Mouse (Mus musculus) MEL (cell line): ENCODE data around the gene Crygc.

Experiments used
- CTCF ChIP-seq, 3 experiments: IDR thresholded peaks in 2 of 3; conservative IDR thresholded peaks in 1 of 3; 2 replicates each; pipeline ENCODE4 v1.5.1; 2011 to 2012; ENCODE audit warnings: low read length in 3 of 3, low read depth in 2 of 3, mild to moderate bottlenecking in 2 of 3, improper control_type of control experiment in 1 of 3, inconsistent platforms in 1 of 3, mixed read lengths in 1 of 3, moderate library complexity in 1 of 3; ENCODE audit not compliant: control insufficient read depth in 1 of 3, insufficient read depth in 1 of 3, poor library complexity in 1 of 3, severe bottlenecking in 1 of 3
- EP300 ChIP-seq, 2 experiments: IDR thresholded peaks; 2 replicates each; pipeline ENCODE4 v1.6.1; 2011; ENCODE audit warnings: improper control_type of control experiment in 2 of 2, low read length in 2 of 2, low read depth in 1 of 2, mild to moderate bottlenecking in 1 of 2
- HCFC1 ChIP-seq: IDR thresholded peaks from 2 replicates; pipeline ENCODE4 v1.6.1; 2012; ENCODE audit warnings: low read depth, mild to moderate bottlenecking, inconsistent platforms, low read length, improper control_type of control experiment, moderate library complexity
- MAZ ChIP-seq: IDR thresholded peaks from 2 replicates; pipeline ENCODE4 v1.6.1; 2012; ENCODE audit warnings: low read depth, mild to moderate bottlenecking, inconsistent platforms, low read length, improper control_type of control experiment
- NRF1 ChIP-seq: IDR thresholded peaks from 2 replicates; pipeline ENCODE4 v1.6.1; 2014; ENCODE audit warnings: low read depth, mild to moderate bottlenecking, inconsistent platforms, low read length, improper control_type of control experiment, moderate library complexity; ENCODE audit not compliant: poor library complexity, insufficient read depth, severe bottlenecking
- POLR2A ChIP-seq, 2 experiments: IDR thresholded peaks; 2 replicates each; pipeline ENCODE4 v1.6.1; 2011 to 2012; ENCODE audit warnings: low read length in 2 of 2, mild to moderate bottlenecking in 2 of 2, control low read depth in 1 of 2, improper control_type of control experiment in 1 of 2, low read depth in 1 of 2, moderate library complexity in 1 of 2; ENCODE audit not compliant: control insufficient read depth in 1 of 2, insufficient read depth in 1 of 2, poor library complexity in 1 of 2
- POLR2AphosphoS2 ChIP-seq: IDR thresholded peaks from 2 replicates; pipeline ENCODE4 v1.6.1; 2011; ENCODE audit warnings: low read length, improper control_type of control experiment
- USF1 ChIP-seq: IDR thresholded peaks from 2 replicates; pipeline ENCODE4 v1.6.1; 2014; ENCODE audit warnings: low read depth, mild to moderate bottlenecking, inconsistent platforms, low read length, improper control_type of control experiment, moderate library complexity

GRCm38 (mm10) chr1:65035513-65035912 is 38.0 kb downstream of the Crygc start:
- TF ChIP-seq NRF1: no peak
- no peak for TF ChIP-seq MAZ
- no peak for TF ChIP-seq POLR2A (IDR thresholded peaks at IDR 0.05; ENCODE audit: control insufficient read depth in 1 of 2, insufficient read depth in 1 of 2, low read depth in 1 of 2, low read length in 2 of 2, poor library complexity in 1 of 2)
- TF ChIP-seq USF1: no peak
- TF ChIP-seq CTCF (IDR thresholded peaks at IDR 0.05 in 2 of 3, conservative IDR thresholded peaks at IDR 0.05 in 1 of 3; ENCODE audit: control insufficient read depth in 1 of 3, insufficient read depth in 1 of 3, low read depth in 2 of 3, low read length in 3 of 3, poor library complexity in 1 of 3, severe bottlenecking in 1 of 3): no peak
- TF ChIP-seq POLR2AphosphoS2: no peak
- no peak for TF ChIP-seq HCFC1
- no peak for TF ChIP-seq EP300 (IDR thresholded peaks at IDR 0.05; ENCODE audit: low read depth in 1 of 2, low read length in 2 of 2)
